Mouse (Mus musculus): Measurements from ENCODE around the gene Hsdl2.

Hsdl2 gene

GRCm38 (mm10) chr4:59668050-59668449, 86.7 kb downstream of the Hsdl2 start:
- no peak for DNase-seq (ENCODE audit: low read depth in 2 of 2, low spot score in 2 of 2)

Measured in CD8-positive naive resting alpha-beta T cell, adult 2 months (primary cell).